Mouse (Mus musculus) G1E (cell line): ENCODE measurements around the gene Fry.

Source experiments
- CTCF ChIP-seq: IDR thresholded peaks from 2 replicates; pipeline ENCODE4 v1.5.1; 2012; ENCODE audit warnings: low read depth, low read length, inconsistent platforms, mixed read lengths
- GATA1 ChIP-seq: IDR thresholded peaks from 2 replicates; pipeline ENCODE4 v1.6.1; 2012; ENCODE audit warnings: borderline replicate concordance, low read length, inconsistent platforms, mixed read lengths
- POLR2AphosphoS5 ChIP-seq: IDR thresholded peaks from 2 replicates; pipeline ENCODE4 v1.6.1; 2012; ENCODE audit warnings: low read depth, low read length, inconsistent platforms; ENCODE audit not compliant: insufficient replicate concordance
- TAL1 ChIP-seq: conservative IDR thresholded peaks from 2 replicates; pipeline ENCODE4 v1.6.1; 2012; ENCODE audit warnings: low read depth, low read length, inconsistent platforms, mixed read lengths

DNA sequence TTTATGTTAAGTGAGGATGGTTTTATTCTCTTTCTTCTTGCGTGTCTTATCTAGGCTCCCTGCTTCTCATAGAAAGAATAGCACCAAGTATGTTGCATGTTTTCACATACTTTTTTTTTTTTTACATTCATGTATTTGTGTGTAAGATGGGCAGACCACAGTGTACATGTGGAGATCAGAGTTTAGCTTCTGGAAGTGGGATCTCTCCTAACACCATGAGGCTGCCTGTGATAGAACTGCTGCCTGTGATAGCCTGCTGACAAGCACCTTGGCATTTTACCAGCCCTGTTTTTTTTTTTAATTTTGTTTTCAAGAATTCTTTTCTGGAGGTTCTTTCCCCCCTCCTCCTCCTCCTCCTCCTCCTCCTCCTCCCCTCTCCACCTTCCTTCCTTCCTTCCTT, 59.3 kb downstream of the Fry start:
- no peak for TF ChIP-seq TAL1
- TF ChIP-seq CTCF = no peak
- no peak for TF ChIP-seq GATA1
- no peak for TF ChIP-seq POLR2AphosphoS5
